Mouse (Mus musculus) heart, adult 10 weeks (tissue): ENCODE results near the gene Nfic. TPM values are rescaled to one million over a fixed set of nuclear protein-coding genes. Genes with fewer than 3 reads are reported as not detected.

Experiments
- polyA plus RNA-seq: library from polyadenylated mRNA; stranded (reverse); fragments of 350-450 nt; fragmentation: Illumina TruSeq; extraction: RNeasy Lipid Tissue Mini Kit (QIAGEN cat#74804); gene quantifications from one replicate; pipeline ENCODE4 v1.2.3, GENCODE M21; 2014; ENCODE audit warnings: low read depth, low replicate concordance

Nfic gene
- 69.1 TPM for polyA plus RNA-seq

GRCm38 (mm10) chr10:81455181-81455895, at the start of gene Nfic:
TSS of gene Nfic (minus strand) at chr10:81455635.

DNA sequence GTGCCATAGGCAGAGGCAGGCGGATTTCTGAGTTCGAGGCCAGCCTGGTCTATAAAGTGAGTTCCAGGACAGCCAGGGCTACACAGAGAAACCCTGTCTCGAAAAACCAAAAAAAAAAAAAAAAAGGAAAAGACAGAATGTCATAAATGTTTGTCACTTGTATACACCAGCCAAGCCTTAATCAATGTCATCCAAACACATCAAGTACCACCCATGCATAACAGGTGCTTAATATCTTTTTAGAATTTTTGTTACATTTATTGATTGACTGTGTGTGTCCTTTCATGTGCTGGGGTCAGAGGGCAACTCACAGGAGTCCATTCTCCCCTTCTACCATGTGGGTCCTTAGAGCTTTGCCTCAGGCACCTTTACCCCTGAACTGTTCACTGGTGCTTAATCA, 44.6 kb upstream of the Nfic start, which contains the start of gene S1pr4:
TSS of gene S1pr4 (minus strand) at position 101 of the 400 bp plus-strand sequence.

DNA sequence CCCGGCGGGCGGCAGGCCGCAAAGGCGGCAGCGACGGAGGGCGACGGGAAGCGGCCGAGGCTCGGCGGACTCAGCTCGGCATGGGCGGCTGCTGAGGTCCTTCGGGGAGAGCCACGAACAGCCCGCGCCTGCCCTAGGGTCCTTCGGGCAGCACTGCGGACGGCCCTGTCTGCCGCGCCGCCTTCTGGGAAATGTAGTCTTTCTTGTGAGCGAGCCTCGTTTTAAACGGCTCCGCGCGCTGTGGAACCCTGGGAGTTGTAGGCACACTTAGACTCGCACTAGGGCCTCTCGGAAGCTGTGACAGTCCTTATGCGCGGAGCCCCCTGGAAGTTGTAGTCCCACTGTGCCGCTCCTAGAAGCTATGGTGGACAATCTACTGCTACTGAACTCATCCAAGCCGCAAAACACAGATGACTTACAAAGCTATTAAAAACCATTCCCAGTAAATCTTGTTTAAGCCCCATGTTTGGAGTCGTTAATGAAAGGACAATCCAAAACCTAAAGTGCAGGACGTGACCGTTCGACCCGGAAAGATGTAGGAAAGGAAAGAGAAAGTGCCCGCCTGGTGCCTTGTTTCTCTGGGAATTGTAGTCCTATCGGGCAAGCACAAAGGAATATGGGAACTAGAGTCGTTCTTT, 40.9 kb upstream of the Nfic start, which contains the start of gene Ncln:
TSS of gene Ncln (minus strand) at position 129 of the 638 bp plus-strand sequence.

GRCm38 (mm10) chr10:81482533-81482889, 27.1 kb upstream of the Nfic start, which contains the start of gene Celf5:
TSS of gene Celf5 (minus strand) at chr10:81482709.

DNA sequence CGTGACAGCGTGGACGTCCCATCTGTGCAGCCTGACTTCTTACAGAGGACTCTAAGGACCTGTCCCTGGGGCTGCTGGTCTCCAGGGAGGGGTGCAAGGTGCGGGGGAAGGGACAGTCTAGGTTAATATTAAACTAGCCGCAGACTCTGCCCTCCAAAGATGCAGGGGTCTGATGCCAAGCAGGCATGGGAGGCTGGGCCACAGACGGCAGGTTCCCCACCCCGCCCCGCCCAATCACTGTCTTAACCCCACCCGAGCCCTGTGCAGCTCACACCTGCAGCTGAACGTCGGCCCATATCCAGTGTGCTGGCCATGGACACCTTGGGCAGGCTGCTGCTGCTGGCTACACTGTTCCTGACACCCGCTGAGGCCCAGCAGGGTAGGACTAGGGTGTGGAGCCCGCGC, 62.7 kb downstream of the Nfic start, which contains the start of gene Smim24:
TSS of gene Smim24 (plus strand) at position 271 of the 405 bp plus-strand sequence.

DNA sequence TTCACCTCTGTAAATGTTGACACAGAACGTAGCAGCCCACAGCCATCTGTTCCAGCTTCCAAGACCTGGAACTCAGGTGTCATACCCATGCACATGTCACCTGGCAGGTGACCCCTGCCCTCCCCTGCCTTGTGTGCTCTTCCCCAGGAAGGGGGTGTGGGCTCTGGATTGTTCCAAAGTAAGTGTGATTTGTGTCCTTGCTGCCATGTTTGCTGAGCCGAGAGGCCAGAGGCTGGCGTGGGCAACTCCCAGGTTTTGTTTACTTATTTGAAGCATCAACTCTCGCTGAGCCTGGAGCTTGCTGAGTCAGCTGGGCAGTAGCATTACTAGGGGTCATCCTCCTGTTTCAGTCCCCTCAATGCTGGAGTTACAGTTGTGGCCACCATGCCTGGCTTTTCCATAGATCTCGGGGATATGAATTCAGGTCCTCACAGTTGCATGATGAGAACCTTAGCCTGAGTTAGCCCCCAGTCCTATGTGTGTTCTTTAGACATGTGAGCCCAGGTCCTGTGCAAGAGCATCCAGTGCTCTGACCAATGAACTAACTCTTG, 66.9 kb downstream of the Nfic start, which contains the start of gene Gm48552:
TSS of gene Gm48552 (plus strand) at position 501 of the 551 bp plus-strand sequence.

DNA sequence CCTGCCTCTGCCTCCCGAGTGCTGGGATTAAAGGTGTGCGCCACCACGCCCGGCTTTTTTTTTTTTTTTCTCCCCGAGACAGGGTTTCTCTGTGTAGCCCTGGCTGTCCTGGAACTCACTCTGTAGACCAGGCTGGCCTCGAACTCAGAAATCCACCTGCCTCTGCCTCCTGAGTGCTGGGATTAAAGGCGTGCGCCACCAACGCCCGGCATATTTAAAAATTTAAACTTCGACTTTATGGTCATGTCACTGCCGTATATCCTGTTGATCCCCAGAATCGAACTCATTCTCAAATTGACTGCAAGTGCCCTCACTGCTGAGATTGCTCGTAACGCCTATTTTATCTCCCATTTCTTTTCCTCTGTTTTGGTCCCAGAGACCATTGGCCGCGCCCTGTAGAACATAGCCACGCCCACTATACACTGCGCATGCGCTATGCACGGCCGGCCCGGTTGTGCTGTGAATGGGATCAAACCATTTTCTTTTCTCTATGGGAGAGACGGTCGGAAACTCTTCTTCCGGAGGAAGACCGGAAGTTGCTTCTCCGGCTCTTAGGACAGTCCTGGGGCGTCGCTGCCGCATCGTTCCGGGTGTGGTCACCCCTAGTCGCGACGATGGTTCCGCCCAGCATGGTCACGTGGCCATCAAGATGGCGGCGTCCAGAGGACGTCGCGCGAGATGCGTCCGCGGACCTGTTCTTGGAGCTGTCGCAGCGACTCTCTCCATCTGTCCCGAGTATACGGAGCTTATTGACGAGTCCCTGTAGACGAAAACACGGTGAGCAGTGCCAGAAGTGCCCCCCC, 71.4 kb downstream of the Nfic start, which contains the start of the genes Dohh and Gm48551:
TSS of gene Dohh (plus strand) at position 627 of the 803 bp plus-strand sequence.
TSS of gene Gm48551 (plus strand) at position 665 of the 803 bp plus-strand sequence.

DNA sequence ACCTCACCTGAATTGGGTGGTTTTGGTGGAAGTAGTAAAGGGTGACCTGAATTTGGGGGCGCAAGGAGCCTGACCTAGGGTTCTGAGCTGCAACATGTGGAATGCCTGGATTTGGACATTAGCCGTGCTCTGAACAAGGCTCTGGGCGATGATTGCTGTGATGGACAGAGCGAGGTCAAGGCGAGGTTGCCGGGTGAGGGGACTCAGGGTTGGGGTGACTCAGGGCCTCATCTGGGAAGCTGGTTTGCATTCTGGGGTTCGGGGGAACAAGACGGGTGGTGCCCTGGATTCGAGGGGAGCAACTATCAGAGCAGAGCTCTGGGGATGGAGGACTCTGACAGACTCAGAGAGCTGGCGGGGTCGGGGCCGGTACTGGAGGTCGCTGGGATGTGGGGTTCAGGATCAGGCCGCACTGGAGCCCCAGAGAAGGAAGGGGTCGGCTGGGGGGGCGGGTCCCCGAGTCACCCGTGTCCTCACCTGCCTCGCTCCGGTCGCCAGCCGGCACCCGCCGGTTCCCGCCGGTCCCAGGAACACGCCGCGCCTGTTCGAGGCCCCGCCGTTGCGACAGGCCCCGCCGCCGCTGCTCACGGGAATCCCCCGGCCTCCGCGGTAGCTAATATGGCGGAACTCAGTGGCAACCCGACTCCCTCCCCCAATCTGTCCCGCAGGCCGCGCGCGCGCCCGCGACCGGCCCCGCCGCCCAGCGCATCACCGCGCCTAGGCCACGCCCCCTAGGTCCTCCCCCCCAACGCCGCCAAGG, 77.5 kb downstream of the Nfic start, which contains the start of gene Fzr1:
TSS of gene Fzr1 (minus strand) at position 724 of the 760 bp plus-strand sequence.

DNA sequence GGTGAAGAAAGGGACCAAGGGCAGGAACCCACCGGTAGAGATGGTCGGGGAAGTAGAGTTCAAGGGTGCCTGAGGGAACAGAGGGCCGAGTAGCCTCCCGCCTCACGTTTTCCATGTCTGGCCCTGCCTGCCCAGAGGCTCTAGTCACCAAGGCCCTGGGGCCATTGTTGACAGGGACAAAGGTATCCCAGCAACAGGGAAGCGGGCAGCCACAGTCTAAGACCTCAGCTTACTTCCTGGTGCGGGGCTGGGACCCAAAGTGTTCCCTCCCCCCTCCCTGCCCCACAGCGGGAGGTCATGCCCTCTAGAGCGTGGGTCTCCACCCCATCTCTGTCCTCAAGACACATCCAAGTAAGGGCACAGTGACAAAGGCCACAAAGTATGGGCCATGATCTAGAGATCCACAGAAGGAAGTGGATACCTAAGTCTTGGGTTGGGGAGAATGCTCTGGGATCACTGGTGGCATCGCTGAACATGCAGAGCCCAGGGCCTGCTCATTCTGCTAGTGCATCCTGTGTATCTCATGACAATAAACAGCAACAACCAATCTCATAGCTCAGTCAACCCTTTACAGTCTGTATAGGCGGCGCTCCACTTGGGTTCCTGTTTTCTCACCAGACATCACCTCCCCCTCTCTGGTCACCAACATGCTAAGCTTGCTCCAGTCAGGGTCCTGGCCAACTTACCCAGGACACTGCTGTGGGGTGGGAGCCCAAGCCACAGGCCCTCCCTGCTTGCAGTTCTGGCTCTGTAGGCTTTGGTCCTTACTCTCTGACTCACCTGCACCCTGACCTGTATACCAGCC, 89.6 kb downstream of the Nfic start, which contains the start of gene 4930404N11Rik:
TSS of gene 4930404N11Rik (minus strand) at position 145 of the 805 bp plus-strand sequence.

GRCm38 (mm10) chr10:81356991-81357844, 98.2 kb downstream of the Nfic start, which contains the start of gene Mfsd12:
TSS of gene Mfsd12 (plus strand) at chr10:81357491.

GRCm38 (mm10) chr10:81350351-81351063, 104.9 kb downstream of the Nfic start, which contains the start of gene Hmg20b:
TSS of gene Hmg20b (minus strand) at chr10:81350480.

Other genes with a start within 250 kb of the Nfic start
- gene Atcay, start 224.8 kb downstream of the Nfic start, polyA plus RNA-seq = not detected
- 3.0 TPM for gene Zfr2, start 222.5 kb downstream of the Nfic start, polyA plus RNA-seq
- 0.47 TPM for gene Matk, start 202.7 kb downstream of the Nfic start, polyA plus RNA-seq
- gene Mrpl54, start 188.7 kb downstream of the Nfic start, polyA plus RNA-seq = 123 TPM
- gene Apba3, start 188.7 kb downstream of the Nfic start, polyA plus RNA-seq = 90.2 TPM
- gene Tjp3, start 164.1 kb downstream of the Nfic start, polyA plus RNA-seq = not detected
- gene Pip5k1c, start 162.7 kb downstream of the Nfic start, polyA plus RNA-seq = 26.5 TPM
- 15.5 TPM for gene Cactin, start 134.5 kb downstream of the Nfic start, polyA plus RNA-seq
- gene Tbxa2r, start 126.9 kb downstream of the Nfic start, polyA plus RNA-seq = 2.3 TPM
- gene Gipc3, start 112.4 kb downstream of the Nfic start, polyA plus RNA-seq = 3.9 TPM
- 47.1 TPM for gene Hmg20b, start 105.2 kb downstream of the Nfic start, polyA plus RNA-seq
- gene Mfsd12, start 98.1 kb downstream of the Nfic start, polyA plus RNA-seq = 6.7 TPM
- not detected for gene 4930404N11Rik, start 89.8 kb downstream of the Nfic start, polyA plus RNA-seq
- 21.5 TPM for gene Fzr1, start 77.1 kb downstream of the Nfic start, polyA plus RNA-seq
- gene Dohh, start 71.2 kb downstream of the Nfic start, polyA plus RNA-seq = 54.8 TPM
- gene Gm48551, start 71.2 kb downstream of the Nfic start, polyA plus RNA-seq = 2.0 TPM
- not detected for gene Gm48552, start 66.6 kb downstream of the Nfic start, polyA plus RNA-seq
- gene Smim24, start 62.6 kb downstream of the Nfic start, polyA plus RNA-seq = 6.5 TPM
- 0.50 TPM for gene Celf5, start 27.1 kb upstream of the Nfic start, polyA plus RNA-seq
- 59.9 TPM for gene Ncln, start 40.8 kb upstream of the Nfic start, polyA plus RNA-seq
- gene S1pr4, start 44.5 kb upstream of the Nfic start, polyA plus RNA-seq = 0.65 TPM
- gene Gna15, start 68.6 kb upstream of the Nfic start, polyA plus RNA-seq = 2.3 TPM
- 52.1 TPM for gene Gna11, start 89.6 kb upstream of the Nfic start, polyA plus RNA-seq
- gene Aes, start 103.9 kb upstream of the Nfic start, polyA plus RNA-seq = 1,032 TPM
- gene Tle2, start 118.9 kb upstream of the Nfic start, polyA plus RNA-seq = 16.3 TPM
- 14.7 TPM for gene Tle6, start 145.4 kb upstream of the Nfic start, polyA plus RNA-seq
- 5.9 TPM for gene BC025920, start 150.6 kb upstream of the Nfic start, polyA plus RNA-seq
- 8.1 TPM for gene Sirt6, start 172.2 kb upstream of the Nfic start, polyA plus RNA-seq
- 19.0 TPM for gene Ankrd24, start 172.9 kb upstream of the Nfic start, polyA plus RNA-seq
- gene Gm10778, start 193.4 kb upstream of the Nfic start, polyA plus RNA-seq = 2.7 TPM
- gene Zfp433, start 249.2 kb upstream of the Nfic start, polyA plus RNA-seq = 4.7 TPM